Mouse (Mus musculus) stomach, postnatal 0 days (tissue): ENCODE measurements around the gene Tmem243. TPM values are rescaled to one million over a fixed set of nuclear protein-coding genes. Genes with fewer than 3 reads are reported as not detected.
"Not testable (repeated sequence)": the region's sequence is repeated elsewhere in the genome, so short reads cannot be mapped to it uniquely, and the experiment has no call there.

Experiments used
- ATAC-seq: fragments of 200-750 bp; cut with Nextera tagmentation; 2 replicates; pipeline ENCODE4 v1.8.0; 2017; ENCODE audit not compliant: low FRiP score, low TSS enrichment
- DNase-seq: peaks from one replicate; pipeline ENCODE4 v3.0.0-alpha.2; 2016; ENCODE audit warnings: low spot score
- H3K27ac ChIP-seq: fragments of 300-500 bp; sonication (generic); replicated peaks from 2 replicates; pipeline ENCODE4 v1.5.1; 2014; ENCODE audit warnings: mild to moderate bottlenecking, control low read depth
- H3K27me3 ChIP-seq: fragments of 300-500 bp; sonication (generic); 2 replicates; pipeline ENCODE4 v1.6.1; 2014; ENCODE audit warnings: low read length; ENCODE audit not compliant: control insufficient read depth, insufficient read depth
- H3K36me3 ChIP-seq: fragments of 300-500 bp; sonication (generic); 2 replicates; pipeline ENCODE4 v1.6.1; 2014; ENCODE audit warnings: low read length, mixed read lengths; ENCODE audit not compliant: control insufficient read depth, insufficient read depth
- H3K4me1 ChIP-seq: fragments of 300-500 bp; sonication (generic); replicated peaks from 2 replicates; pipeline ENCODE4 v1.6.1; 2014; ENCODE audit warnings: antibody characterized with exemption; ENCODE audit not compliant: control insufficient read depth, insufficient read depth
- H3K4me2 ChIP-seq: fragments of 300-500 bp; sonication (generic); replicated peaks from 2 replicates; pipeline ENCODE4 v1.6.1; 2014; ENCODE audit warnings: low read depth, mild to moderate bottlenecking, control low read depth, moderate library complexity
- H3K4me3 ChIP-seq: fragments of 300-500 bp; sonication (generic); 2 replicates; pipeline ENCODE4 v1.5.1; 2014; ENCODE audit warnings: low read depth, low read length, control low read depth
- H3K9ac ChIP-seq: fragments of 300-500 bp; sonication (generic); 2 replicates; pipeline ENCODE4 v1.6.1; 2014; ENCODE audit warnings: mild to moderate bottlenecking, low read length, control low read depth, mixed read lengths
- H3K9me3 ChIP-seq: fragments of 300-500 bp; sonication (generic); 2 replicates; pipeline ENCODE4 v1.6.1; 2016; ENCODE audit warnings: low read length; ENCODE audit not compliant: control insufficient read depth
- CTCF ChIP-seq: IDR thresholded peaks from 2 replicates; pipeline ENCODE4 v1.5.1; 2016; ENCODE audit warnings: antibody characterized with exemption, low read depth, mild to moderate bottlenecking, moderate library complexity
- EP300 ChIP-seq: optimal IDR thresholded peaks from 2 replicates; pipeline ENCODE3; 2016; ENCODE audit warnings: antibody characterized with exemption
- WGBS: fragments of 180-500 bp; shearing (Covaris S2); extraction: QIAGEN DNeasy Blood & Tissue Kit; methylation state at CpG from one replicate; pipeline ENCODE4 v1.1.7; 2014; 5-methylcytosine and 5-hydroxymethylcytosine counted together
- polyA plus RNA-seq: library from polyadenylated mRNA; unstranded; fragments of >200 nt; fragmentation: Nextera tagmentation; extraction: Ambion mirVana; gene quantifications from 2 replicates; pipeline ENCODE4 v1.2.1, GENCODE M21; 2015

Tmem243 gene
- polyA plus RNA-seq, 1 experiment from 2014 or later = 19.7 TPM

GRCm38 (mm10) chr5:9160831-9161455 is 60.5 kb downstream of the Tmem243 start:
- TF ChIP-seq EP300 = no peak
- TF ChIP-seq CTCF = no peak
- Histone ChIP-seq H3K27me3 (no peaks in the 10 kb centered on the region), H3K4me1 (no peaks in the 10 kb centered on the region), H3K4me3 (peak overlapping the region; percentile 90), H3K9me3 (no peaks in the 10 kb centered on the region), H3K27ac (peak overlapping the region; percentile 100), H3K4me2 (peak overlapping the region; percentile 60), H3K36me3 (no peaks in the 10 kb centered on the region), H3K9ac (peak overlapping the region; percentile 99)
- ATAC-seq = peak; percentile 19; the same call in 1 of the 2 replicates
- peak; percentile 52 for DNase-seq
- WGBS = 0% methylated on average over 32 of the region's 55 CpGs

- peak within 1 kb of the TSS; percentile 60 for H3K4me2 ChIP-seq
- TF ChIP-seq CTCF (no peak), EP300 (no peak)
- no peaks in the 10 kb centered on the region for H3K4me1 ChIP-seq
- under 1% methylated on average over 54 of the region's 64 CpGs for WGBS
- H3K27me3 ChIP-seq = no peaks in the 10 kb centered on the region
- H3K36me3 ChIP-seq = no peaks in the 10 kb centered on the region
- peak within 1 kb of the TSS; percentile 100 for H3K27ac ChIP-seq
- peak within 1 kb of the TSS; percentile 90 for H3K4me3 ChIP-seq
- H3K9me3 ChIP-seq = no peaks in the 10 kb centered on the region
- ATAC-seq = peak; percentile 98
- H3K9ac ChIP-seq = peak within 1 kb of the TSS; percentile 99
- DNase-seq = peak; percentile 96
Observed at GRCm38 (mm10) chr5:9161456-9162041, 61.1 kb downstream of the Tmem243 start, which contains the start of gene Dmtf1. Gene Dmtf1, minus strand, starts transcription at chr5:9161776.

DNA sequence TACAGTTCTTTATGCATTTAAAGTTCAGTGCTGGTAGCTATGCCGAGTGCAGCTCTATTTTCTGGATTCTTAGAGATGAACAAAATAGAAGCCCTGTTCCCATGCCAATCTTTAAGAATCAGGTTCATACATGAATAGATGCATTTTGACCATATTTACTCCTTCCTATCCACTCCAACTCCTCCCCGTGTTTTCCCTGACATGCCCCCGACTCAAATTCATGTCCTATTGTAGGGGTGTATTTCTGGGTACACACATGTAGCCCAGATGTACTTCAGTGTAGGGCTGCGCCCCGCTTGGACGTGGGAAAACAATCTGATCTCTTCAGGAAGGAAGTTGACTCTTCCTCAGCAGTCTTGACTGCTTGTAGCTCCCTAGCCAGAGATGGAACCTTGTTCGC is 61.6 kb downstream of the Tmem243 start:
- peak overlapping the region; percentile 74 for H3K9ac ChIP-seq
- no peaks in the 10 kb centered on the region for H3K36me3 ChIP-seq
- ATAC-seq (no peak), DNase-seq (peak; percentile 21)
- peak overlapping the region; percentile 59 for H3K4me2 ChIP-seq
- peak overlapping the region; percentile 90 for H3K4me3 ChIP-seq
- WGBS = 10% methylated on average over 7 of the region's 7 CpGs
- no peak for TF ChIP-seq CTCF
- TF ChIP-seq EP300 = no peak
- no peaks in the 10 kb centered on the region for H3K9me3 ChIP-seq
- H3K27me3 ChIP-seq = no peaks in the 10 kb centered on the region
- H3K4me1 ChIP-seq = no peaks in the 10 kb centered on the region
- peak overlapping the region; percentile 100 for H3K27ac ChIP-seq

- ATAC-seq (no peak), DNase-seq (no peak)
- H3K27ac ChIP-seq = no peak overlapping the region
- H3K9ac ChIP-seq = no peak overlapping the region
- no peaks in the 10 kb centered on the region for H3K36me3 ChIP-seq
- no peak for TF ChIP-seq CTCF
- no peak for TF ChIP-seq EP300
- no peak overlapping the region for H3K4me3 ChIP-seq
- no peak overlapping the region for H3K4me2 ChIP-seq
- WGBS = 96% methylated on average over 3 of the region's 3 CpGs
- H3K9me3 ChIP-seq = no peaks in the 10 kb centered on the region
- no peaks in the 10 kb centered on the region for H3K27me3 ChIP-seq
- no peaks in the 10 kb centered on the region for H3K4me1 ChIP-seq
Observed at GRCm38 (mm10) chr5:9163411-9163810, 62.9 kb downstream of the Tmem243 start.

DNA sequence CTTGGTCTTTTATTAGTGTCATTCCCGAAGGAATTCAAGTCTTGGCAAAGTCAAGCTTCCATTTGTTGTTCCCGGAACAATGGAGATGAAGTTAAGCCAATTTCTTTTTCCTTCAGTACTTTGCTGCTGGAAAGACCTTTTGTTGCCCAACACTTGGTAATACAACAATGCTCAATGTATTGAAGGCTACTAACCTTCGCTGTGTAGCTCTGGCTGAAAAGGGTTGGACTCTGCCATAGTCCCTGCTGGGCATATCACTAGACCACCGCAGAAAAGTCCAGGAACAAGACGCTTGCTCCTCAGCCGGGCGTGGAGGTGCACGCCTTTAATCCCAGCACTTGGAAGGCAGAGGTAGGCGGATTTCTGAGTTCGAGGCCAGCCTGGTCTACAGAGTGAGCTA is 64.7 kb downstream of the Tmem243 start:
- WGBS = 88% methylated on average over 10 of the region's 10 CpGs
- not testable (repeated sequence) for DNase-seq, H3K4me3 ChIP-seq, H3K4me1 ChIP-seq, H3K36me3 ChIP-seq, H3K9me3 ChIP-seq, H3K27ac ChIP-seq, H3K27me3 ChIP-seq, H3K4me2 ChIP-seq, H3K9ac ChIP-seq, ATAC-seq

- Histone ChIP-seq H3K36me3 (no peaks in the 10 kb centered on the region), H3K9ac (no peak overlapping the region), H3K4me2 (no peak overlapping the region), H3K27me3 (no peaks in the 10 kb centered on the region), H3K4me1 (no peaks in the 10 kb centered on the region), H3K27ac (no peak overlapping the region), H3K9me3 (no peaks in the 10 kb centered on the region), H3K4me3 (no peak overlapping the region)
- TF ChIP-seq EP300 = no peak
- TF ChIP-seq CTCF = no peak
- DNase-seq = no peak
- 61% methylated on average over 8 of the region's 8 CpGs for WGBS
- ATAC-seq = no peak
Observed at GRCm38 (mm10) chr5:9166366-9166765, 65.9 kb downstream of the Tmem243 start.
